7 mouse cellular contexts compared by ENCODE assay signal in the genomic region with DNA sequence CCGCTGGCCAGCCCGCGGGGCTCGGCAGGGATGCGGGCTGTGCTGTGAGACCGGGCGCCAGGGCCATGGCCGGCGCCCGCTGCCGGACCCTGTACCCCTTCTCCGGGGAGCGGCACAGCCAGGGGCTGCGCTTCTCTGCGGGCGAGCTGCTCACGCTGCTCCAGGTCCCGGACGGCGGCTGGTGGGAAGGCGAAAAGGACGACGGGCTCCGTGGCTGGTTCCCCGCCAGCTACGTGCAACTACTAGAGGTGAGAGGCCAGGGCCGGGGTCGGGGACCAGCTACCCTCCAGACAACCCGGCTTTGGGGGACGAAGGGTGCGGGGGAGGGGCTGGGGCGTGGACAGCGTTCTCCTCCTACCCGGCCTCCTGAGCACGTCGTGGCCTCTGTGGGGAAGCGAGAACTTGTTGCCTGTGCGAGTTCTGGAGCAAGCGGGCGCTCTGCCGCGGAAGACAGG. TPM values are rescaled to one million over a fixed set of nuclear protein-coding genes. Genes with fewer than 3 reads are reported as not detected.
DNase-seq lines count a peak whose midpoint lies in the region; ATAC-seq and TF ChIP-seq lines count a peak whose summit lies in the region.

No protein-coding gene starts in this region.

- H3K36me3 ChIP-seq in ES-E14 (ENCODE audit: control insufficient read depth, insufficient read depth, low read length, poor library complexity, severe bottlenecking): no peaks in the 10 kb centered on the region
- H3K36me3 ChIP-seq in forebrain, embryonic 12.5 days (replicated peaks): no peaks in the 10 kb centered on the region
- H3K36me3 ChIP-seq in hindbrain, embryonic 14.5 days (replicated peaks; ENCODE audit: control insufficient read depth, insufficient read depth): no peaks in the 10 kb centered on the region
- no peaks in the 10 kb centered on the region for H3K36me3 ChIP-seq in liver, embryonic 14.5 days (replicated peaks; ENCODE audit: control insufficient read depth, insufficient read depth, low read depth)
- no peaks in the 10 kb centered on the region for H3K36me3 ChIP-seq in neural tube, embryonic 14.5 days (ENCODE audit: control insufficient read depth, insufficient read depth, low read length)

- no peak for DNase-seq in ES-E14 (ENCODE audit: low read depth, low spot score)
- peak; percentile 58 for DNase-seq in ZHBTc4 (ENCODE audit: low read depth, low spot score)
- no peak for DNase-seq in hindbrain, embryonic 14.5 days (ENCODE audit: low spot score)
- no peak for DNase-seq in liver, embryonic 14.5 days (ENCODE audit: low read depth in 3 of 3, low spot score in 3 of 3)
- DNase-seq in thymus, postnatal 14 days: no peak

- in situ Hi-C loops in ES-E14 (cut with MboI; ENCODE audit: low sequenced_read_pairs in 2 of 2, unreplicated experiment in 2 of 2): no loop called here

- H3K27ac ChIP-seq in ES-E14 (ENCODE audit: insufficient read depth, low read depth, low read length, poor library complexity, severe bottlenecking): no peak overlapping the region
- no peak overlapping the region for H3K27ac ChIP-seq in forebrain, embryonic 12.5 days
- no peak overlapping the region for H3K27ac ChIP-seq in hindbrain, embryonic 14.5 days
- H3K27ac ChIP-seq in liver, embryonic 14.5 days: no peak overlapping the region
- H3K27ac ChIP-seq in neural tube, embryonic 14.5 days (ENCODE audit: low read depth, low read length): peak overlapping the region; percentile 10; the same call in 1 of the 2 replicates

- ATAC-seq in forebrain, embryonic 12.5 days (ENCODE audit: low FRiP score): peak; percentile 33
- peak; percentile 64 for ATAC-seq in hindbrain, embryonic 14.5 days (ENCODE audit: low FRiP score)
- ATAC-seq in liver, embryonic 14.5 days (ENCODE audit: insufficient read depth): no peak
- no peak; the same call in 1 of the 2 replicates for ATAC-seq in neural tube, embryonic 14.5 days (ENCODE audit: low read depth)

- no peak for TF ChIP-seq CTCF in liver, embryonic 14.5 days (IDR thresholded peaks at IDR 0.05; ENCODE audit: low read depth)

- under 1% methylated on average over 42 of the region's 42 CpGs for WGBS in forebrain, embryonic 12.5 days
- WGBS in hindbrain, embryonic 14.5 days: under 1% methylated on average over 37 of the region's 42 CpGs
- WGBS in liver, embryonic 14.5 days (ENCODE audit: insufficient replicate concordance): 3% methylated on average over 32 of the region's 42 CpGs
- WGBS in neural tube, embryonic 14.5 days: under 1% methylated on average over 35 of the region's 42 CpGs

- TF ChIP-seq EP300 in liver, embryonic 14.5 days (IDR thresholded peaks at IDR 0.05; ENCODE audit: low read depth): no peak

- peaks cover 67% of the 10 kb centered on the region for H3K27me3 ChIP-seq in forebrain, embryonic 12.5 days
- peaks cover 12% of the 10 kb centered on the region for H3K27me3 ChIP-seq in hindbrain, embryonic 14.5 days (ENCODE audit: control insufficient read depth, insufficient read depth, low read length)
- H3K27me3 ChIP-seq in liver, embryonic 14.5 days (ENCODE audit: control insufficient read depth, insufficient read depth, low read length): peaks cover 23% of the 10 kb centered on the region
- peaks cover 5% of the 10 kb centered on the region for H3K27me3 ChIP-seq in neural tube, embryonic 14.5 days (ENCODE audit: control insufficient read depth, insufficient read depth, low read length)

- H3K4me1 ChIP-seq in ES-E14 (ENCODE audit: control insufficient read depth in 2 of 2, insufficient read depth in 2 of 2, low read length in 2 of 2, poor library complexity in 1 of 2): no peaks in the 10 kb centered on the region
- peaks cover 8% of the 10 kb centered on the region for H3K4me1 ChIP-seq in forebrain, embryonic 12.5 days
- H3K4me1 ChIP-seq in hindbrain, embryonic 14.5 days (replicated peaks; ENCODE audit: control insufficient read depth, insufficient read depth, low read length): no peaks in the 10 kb centered on the region
- H3K4me1 ChIP-seq in liver, embryonic 14.5 days (replicated peaks; ENCODE audit: control insufficient read depth in 2 of 2, insufficient read depth in 2 of 2, low read length in 1 of 2): 0 out of 4 replicates have a peak, but pooled peaks cover 0 to 3% of the 10 kb centered on the region in 2 experiments
- no peaks in the 10 kb centered on the region for H3K4me1 ChIP-seq in neural tube, embryonic 14.5 days (ENCODE audit: control insufficient read depth, insufficient read depth, low read length)

- peak overlapping the region; percentile 98 for H3K4me2 ChIP-seq in forebrain, embryonic 12.5 days
- H3K4me2 ChIP-seq in hindbrain, embryonic 14.5 days (replicated peaks): peak overlapping the region; percentile 98
- peak overlapping the region; percentile 64 for H3K4me2 ChIP-seq in liver, embryonic 14.5 days (ENCODE audit: low read depth)
- H3K4me2 ChIP-seq in neural tube, embryonic 14.5 days (ENCODE audit: low read depth, low read length): peak overlapping the region; percentile 96

- peak overlapping the region; percentile 61; the same call in 1 of the 2 replicates for H3K9ac ChIP-seq in ES-E14 (ENCODE audit: insufficient read depth, low read depth, low read length, poor library complexity, severe bottlenecking)
- peak overlapping the region; percentile 69 for H3K9ac ChIP-seq in forebrain, embryonic 12.5 days
- H3K9ac ChIP-seq in hindbrain, embryonic 14.5 days: peak overlapping the region; percentile 79
- no peak overlapping the region for H3K9ac ChIP-seq in liver, embryonic 14.5 days (replicated peaks)
- H3K9ac ChIP-seq in neural tube, embryonic 14.5 days (replicated peaks; ENCODE audit: low read depth, low read length): peak overlapping the region; percentile 63

- H3K4me3 ChIP-seq in ES-E14 (ENCODE audit: insufficient read depth in 1 of 2, low read depth in 1 of 2, low read length in 2 of 2, poor library complexity in 1 of 2, severe bottlenecking in 1 of 2): peak overlapping the region; percentile 81 to 84
- H3K4me3 ChIP-seq in forebrain, embryonic 12.5 days (replicated peaks): peak overlapping the region; percentile 71
- peak overlapping the region; percentile 73 for H3K4me3 ChIP-seq in hindbrain, embryonic 14.5 days (replicated peaks; ENCODE audit: low read length)
- peak overlapping the region; percentile 54 to 61 for H3K4me3 ChIP-seq in liver, embryonic 14.5 days (ENCODE audit: insufficient read depth in 1 of 2, low read depth in 2 of 2, low read length in 2 of 2)
- peak overlapping the region; percentile 69 for H3K4me3 ChIP-seq in neural tube, embryonic 14.5 days (ENCODE audit: low read depth, low read length)

- H3K9me3 ChIP-seq in ES-E14 (ENCODE audit: control insufficient read depth, insufficient read depth, low read depth, low read length): no peaks in the 10 kb centered on the region
- H3K9me3 ChIP-seq in forebrain, embryonic 12.5 days: no peaks in the 10 kb centered on the region
- no peaks in the 10 kb centered on the region for H3K9me3 ChIP-seq in hindbrain, embryonic 14.5 days (ENCODE audit: control insufficient read depth, low read length)
- no peaks in the 10 kb centered on the region for H3K9me3 ChIP-seq in liver, embryonic 14.5 days (ENCODE audit: control insufficient read depth, low read length)
- H3K9me3 ChIP-seq in neural tube, embryonic 14.5 days (ENCODE audit: control insufficient read depth, low read length): no peaks in the 10 kb centered on the region

TF ChIP-seq in ES-E14, 5 proteins besides CTCF, POLR2A, EP300 and RAD21:
- TF ChIP-seq CHD2 (IDR thresholded peaks at IDR 0.05; ENCODE audit: low read depth, low read length): no peak
- TF ChIP-seq MAFK (IDR thresholded peaks at IDR 0.05; ENCODE audit: insufficient read depth, low read depth, low read length): no peak
- TF ChIP-seq ZNF384 (IDR thresholded peaks at IDR 0.05; ENCODE audit: low read depth, low read length): no peak

RNA-seq across cellular contexts. Expression of a gene that starts 0.3 kb away (rescaled TPM):
- total RNA-seq in ES-E14 (2012; rRNA removed): 2.0 and 2.4 TPM in 2 replicates
- polyA plus RNA-seq in forebrain, embryonic 12.5 days (2016; fragmentation: Nextera tagmentation; extraction: Ambion mirVana): 4.2 and 4.8 TPM in 2 replicates
- polyA plus RNA-seq in hindbrain, embryonic 14.5 days (2014; fragmentation: Nextera tagmentation; extraction: Ambion mirVana): 19.4 and 21.8 TPM in 2 replicates
- 0.48 and 0.49 TPM in 2 replicates for polyA plus RNA-seq in liver, embryonic 14.5 days (2012; rRNA removed)
- polyA plus RNA-seq in liver, embryonic 14.5 days (2014; fragmentation: Nextera tagmentation; extraction: Ambion mirVana): 0.77 and 1.1 TPM in 2 replicates
- 17.9 and 22.1 TPM in 2 replicates for polyA plus RNA-seq in neural tube, embryonic 14.5 days (2014; fragmentation: Nextera tagmentation; extraction: Ambion mirVana)

Comparison
In these comparisons a context has a peak if more than half of its experiments do, and no peak if none do; other contexts are left out.
1. ATAC-seq: peak in forebrain, embryonic 12.5 days (single experiment) and hindbrain, embryonic 14.5 days (single experiment); none in liver, embryonic 14.5 days (single experiment) and neural tube, embryonic 14.5 days (single experiment).
2. Peak in every context shown above with its lines, with median percentiles within 50 percentile points of each other: H3K4me3 ChIP-seq and H3K4me2 ChIP-seq.